Mouse (Mus musculus): Measurements from ENCODE around the gene Dolk.

Dolk gene

DNA sequence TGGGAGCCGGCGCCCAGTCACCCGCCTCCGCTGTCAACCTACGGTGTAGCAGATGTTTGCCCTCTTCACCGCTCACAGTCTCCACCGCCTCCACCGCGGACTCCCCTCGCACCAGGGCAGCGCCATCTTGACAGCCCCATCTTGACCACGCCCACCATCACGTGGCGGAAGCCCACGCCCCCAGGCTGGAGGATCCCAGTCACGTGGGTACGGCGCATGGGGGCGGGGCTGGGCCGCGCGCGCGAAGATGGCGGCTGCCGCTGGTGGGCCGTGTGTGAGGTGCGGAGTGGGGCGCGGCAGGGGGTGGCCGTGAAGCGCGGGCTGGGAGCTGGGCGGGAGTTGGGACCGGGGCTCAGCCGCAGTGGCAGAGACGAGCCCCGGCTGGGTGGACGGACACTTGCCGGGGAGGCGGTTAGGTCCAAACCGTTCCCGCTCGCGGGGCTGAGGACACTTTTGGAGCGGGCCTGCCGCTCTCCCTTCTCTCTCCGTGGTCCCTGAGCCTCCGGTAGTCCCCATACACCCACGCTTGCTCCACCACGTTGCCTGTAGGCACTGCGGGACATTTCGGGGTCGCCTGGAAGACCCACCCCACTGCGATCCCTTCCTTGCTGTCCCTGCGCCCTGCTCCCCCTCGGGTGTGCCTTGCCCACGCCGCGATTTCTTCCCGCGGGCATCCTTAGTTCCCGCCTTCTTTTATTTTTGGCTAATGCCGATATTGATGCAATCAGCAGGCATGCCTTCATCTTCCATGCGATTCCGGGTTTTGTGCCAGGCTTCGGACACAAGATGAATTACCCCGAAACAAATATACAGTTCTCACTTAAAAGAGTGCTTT, at the start of gene Dolk, which contains the start of gene Nup188:
Dolk (minus strand) TSS at position 143 of the 835 bp plus-strand sequence.
Nup188 (plus strand) TSS at position 206 of the 835 bp plus-strand sequence.
- peak; percentile 99 for DNase-seq

DNA sequence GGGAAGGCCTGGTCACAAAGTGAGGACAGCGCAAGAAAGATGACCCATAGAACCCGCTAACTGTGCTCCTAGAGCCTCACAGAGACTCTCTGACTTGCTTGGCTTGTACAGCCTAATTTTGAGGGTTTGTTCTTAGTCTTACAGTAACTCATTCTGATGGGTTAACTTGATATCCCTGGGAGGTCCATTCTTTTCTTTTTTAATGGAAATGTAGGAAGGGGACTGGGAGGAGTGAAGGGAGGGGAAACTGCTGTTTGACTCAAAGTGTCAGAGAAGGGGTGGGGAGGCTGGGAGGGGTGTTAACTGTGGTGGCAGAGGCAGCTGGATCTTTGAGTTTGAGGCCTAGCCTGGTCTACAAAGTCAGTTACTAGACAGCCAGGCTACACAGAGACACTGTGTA, 49.2 kb upstream of the Dolk start:
- no peak for DNase-seq

DNA sequence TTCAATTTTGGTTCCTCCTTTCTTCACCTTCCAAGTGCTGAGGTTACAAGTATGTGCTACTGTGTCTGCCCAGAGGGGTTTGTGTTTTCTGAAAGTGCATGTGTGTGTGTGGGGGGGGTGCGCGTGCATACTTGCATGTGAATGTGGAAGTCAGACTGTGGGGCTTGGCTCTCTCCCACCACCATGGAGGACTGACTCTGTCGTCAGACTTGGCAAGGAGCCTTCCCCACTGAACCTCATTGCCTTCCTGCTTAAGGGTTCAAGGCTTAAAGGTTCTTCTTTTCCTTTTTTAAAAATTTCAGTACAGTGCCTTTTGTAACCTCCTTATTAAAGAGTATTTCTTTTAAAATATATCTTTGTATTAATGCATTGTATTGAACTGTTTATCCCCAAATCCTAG, 42.7 kb upstream of the Dolk start:
- no peak for DNase-seq

DNA sequence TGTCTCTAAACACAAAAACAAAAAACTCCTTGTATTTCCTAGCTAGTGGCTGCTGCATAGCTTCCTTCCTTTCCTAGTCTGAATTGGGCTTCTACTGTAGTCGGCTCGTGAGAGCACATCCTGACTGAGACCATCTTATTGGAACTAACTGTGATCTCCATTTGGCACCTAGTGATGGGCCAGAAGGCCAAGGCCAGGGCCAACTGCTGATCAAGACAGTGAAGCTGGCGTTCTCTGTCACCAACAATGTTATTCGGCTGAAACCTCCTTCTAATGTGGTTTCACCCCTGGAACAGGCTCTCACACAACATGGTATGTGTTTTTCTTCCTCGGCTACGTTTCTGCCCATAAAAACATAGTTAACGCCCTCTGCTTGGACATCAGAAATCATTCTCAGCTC, 41.1 kb upstream of the Dolk start:
- no peak for DNase-seq

DNA sequence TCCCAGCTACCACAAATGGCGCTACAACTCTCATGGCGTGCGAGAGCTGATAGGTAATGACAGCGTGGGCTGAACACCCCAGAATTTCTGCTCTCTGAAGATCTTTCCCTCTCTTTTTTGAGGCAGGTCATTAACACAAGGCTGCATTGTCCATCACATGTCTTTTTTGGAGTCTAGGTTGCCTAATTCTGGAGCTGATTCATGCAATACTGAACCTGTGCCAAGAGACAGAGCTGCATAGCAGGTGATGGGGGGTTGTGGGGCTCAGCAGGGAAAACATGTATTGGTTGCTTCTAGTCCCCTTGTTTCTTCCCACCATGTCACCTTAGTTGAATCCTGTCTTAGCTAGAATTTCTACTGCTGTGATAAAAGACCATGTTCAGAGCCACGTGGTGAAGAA, 39.2 kb upstream of the Dolk start:
- no peak for DNase-seq

DNA sequence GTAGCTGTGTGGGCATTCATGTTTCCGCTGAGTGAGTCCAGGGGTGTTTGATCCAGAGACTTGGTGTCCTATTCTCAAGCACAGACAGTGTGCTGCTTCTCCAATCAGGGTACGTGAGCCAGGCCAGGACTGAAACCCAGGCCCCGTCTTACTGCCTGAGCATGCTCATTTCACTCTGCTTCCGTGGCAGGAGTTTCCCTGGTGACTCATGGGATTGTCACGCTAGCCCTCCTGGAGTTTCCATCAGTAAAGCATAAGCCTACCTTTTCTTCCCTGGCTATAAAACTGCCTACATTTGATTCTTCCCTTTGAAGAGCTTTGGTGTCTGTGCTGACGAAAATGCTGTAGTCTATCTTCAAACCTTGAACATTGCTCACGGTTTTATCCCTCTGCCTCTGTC, 37.0 kb upstream of the Dolk start:
- DNase-seq, result no peak

DNA sequence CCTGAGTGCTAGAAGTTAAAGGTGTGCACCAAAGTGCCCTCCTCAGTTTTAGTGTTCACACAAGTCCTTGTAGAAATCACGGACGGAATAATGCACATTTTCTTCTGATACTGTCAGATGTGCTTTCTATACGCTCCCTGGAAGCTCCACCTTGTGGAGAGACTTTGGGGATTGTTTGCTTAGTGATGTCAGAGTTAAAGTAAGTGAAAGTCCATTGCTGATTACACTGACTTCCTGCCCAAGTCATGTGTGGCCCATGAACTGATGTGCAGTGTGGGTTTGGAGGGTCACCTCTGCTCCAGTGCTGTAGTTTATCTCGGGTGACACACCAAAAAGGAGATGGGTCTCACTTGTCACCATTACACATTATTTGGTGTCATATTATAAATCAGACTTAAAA, 33.1 kb upstream of the Dolk start:
- no peak for DNase-seq

DNA sequence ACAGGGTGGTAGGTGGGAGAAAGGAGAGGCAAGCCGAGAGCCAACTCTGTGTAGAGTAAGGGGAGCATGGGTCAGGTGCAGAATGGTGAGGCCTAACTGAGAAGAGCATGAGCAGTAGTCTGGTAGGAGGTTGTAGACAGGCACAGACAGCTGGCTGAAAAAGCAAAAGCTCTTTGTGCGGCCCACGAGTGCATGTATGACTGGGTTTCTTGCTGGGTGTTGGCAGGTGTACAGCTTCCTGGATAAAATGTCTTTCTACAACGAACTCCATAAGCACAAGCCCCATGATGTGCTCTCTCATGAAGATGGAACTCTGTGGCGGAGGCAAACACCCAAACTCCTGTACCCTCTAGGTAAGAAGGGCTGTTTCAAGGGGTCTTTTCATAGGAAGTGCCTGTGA, 30.8 kb upstream of the Dolk start:
- no peak for DNase-seq

DNA sequence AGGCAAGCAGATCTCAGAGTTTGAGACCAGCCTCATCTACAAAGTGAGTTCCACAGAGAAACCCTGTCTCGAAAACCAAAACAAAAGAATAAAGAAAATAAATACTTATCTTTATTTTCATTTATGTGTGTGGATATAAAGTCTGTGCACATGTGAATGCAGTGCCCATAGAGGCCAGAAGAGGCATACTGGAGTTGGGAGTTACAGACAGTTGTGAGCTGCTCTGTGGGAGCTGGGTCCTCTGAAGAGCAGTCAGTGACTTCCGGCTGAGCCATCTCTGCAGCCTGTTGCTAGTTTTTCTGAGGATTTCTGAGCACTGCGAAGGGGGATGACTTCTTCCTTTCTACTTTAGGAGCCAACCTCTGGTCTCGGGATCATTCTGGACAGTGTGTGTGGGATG, 30.0 kb upstream of the Dolk start:
- no peak for DNase-seq

DNA sequence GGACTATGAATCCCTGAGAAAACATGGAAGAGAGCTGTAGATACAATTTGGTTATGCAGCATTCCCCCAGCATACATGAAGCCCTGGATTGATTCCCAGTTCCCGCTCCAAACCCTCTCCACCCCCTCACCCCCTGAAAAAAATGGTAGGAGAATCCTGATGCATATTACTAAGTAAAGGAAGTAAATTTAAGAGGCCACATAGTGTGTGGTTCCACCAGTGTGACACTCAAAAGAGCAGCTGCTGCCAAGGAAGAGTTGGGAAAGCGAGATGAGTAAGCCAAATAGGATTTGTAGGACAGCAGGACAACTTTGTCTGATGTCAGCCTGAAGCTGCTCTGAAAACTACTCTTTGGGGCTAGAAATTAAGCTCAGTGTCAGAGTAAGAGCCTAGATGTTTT, 25.3 kb upstream of the Dolk start:
- no peak for DNase-seq

DNA sequence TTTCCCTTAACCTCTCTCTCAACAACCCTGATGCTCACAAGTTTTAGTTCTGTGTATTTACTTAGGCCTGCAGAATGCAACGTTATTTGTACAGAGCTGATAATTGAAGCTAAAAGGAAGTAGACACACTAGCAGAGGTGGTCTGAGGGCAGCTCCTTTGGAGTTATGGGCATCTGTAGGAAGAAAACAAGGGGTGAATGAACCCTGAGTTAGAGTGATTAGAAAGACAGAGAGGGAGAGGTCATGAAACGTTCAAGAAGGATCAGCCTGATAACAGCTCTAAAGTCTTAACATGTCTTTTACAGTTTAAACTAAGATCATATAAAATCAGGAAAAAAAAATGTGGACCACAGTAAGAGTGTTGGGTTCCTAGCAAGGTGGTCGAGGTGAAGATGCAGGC, 23.2 kb upstream of the Dolk start:
- no peak for DNase-seq

DNA sequence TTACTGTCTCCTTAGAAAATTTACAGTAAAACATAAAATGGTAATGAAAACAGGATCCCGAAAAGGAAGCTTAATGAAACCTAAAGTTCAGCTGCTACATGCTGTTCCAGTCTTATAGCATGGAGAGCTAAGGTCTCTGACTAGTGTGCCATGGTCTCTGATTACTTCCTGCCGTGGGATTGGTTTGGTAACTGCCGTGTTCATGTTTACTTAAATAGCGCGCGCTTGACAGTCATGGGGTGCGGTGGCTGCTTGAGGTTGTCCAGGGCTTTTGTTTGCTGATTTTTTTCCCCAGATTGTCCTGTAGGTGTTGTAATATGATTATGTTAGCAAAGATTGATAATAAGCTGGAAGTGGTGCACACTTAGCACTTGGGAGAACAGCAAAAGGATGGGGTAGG, 20.0 kb upstream of the Dolk start:
- DNase-seq, result no peak

DNA sequence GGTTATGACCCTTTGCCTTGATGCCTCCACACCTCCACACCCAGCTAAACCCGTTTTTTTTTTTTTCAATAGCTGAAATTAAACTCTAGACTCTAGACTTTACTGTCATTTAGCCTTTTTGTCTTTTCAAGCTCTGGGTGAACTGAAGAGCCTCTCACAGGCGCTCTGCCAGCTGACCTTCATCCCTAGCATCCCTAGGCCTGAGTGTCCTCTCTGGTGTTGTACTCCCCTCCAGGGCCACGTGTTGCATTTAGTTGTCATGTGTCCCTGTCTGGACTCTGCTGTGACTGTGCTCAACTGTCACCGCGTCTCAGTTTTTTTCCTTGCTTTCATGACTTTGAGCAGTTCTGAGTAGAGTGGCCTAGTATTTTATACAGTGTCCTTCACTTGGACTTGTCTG, 13.8 kb upstream of the Dolk start:
- DNase-seq, result no peak

DNA sequence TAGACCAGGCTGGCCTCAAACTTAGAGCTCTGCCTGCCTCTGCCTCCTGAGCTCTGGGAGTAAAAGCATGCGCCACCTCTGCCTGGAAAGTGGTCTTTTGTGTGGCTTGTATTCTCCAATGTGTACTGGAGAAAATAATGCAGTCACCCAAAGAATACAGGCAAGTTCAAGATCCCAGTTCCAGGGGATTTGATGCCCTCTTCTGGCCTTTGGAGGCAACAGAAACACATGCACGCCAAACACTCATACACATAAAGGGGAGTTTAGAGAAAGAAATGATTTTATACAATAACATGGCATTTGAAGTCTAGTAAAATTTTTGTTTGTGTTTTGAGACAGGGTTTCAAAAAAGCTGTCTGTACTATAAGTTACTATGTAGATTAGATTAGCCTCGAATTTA, 13.4 kb upstream of the Dolk start:
- DNase-seq, result peak; percentile 4

DNA sequence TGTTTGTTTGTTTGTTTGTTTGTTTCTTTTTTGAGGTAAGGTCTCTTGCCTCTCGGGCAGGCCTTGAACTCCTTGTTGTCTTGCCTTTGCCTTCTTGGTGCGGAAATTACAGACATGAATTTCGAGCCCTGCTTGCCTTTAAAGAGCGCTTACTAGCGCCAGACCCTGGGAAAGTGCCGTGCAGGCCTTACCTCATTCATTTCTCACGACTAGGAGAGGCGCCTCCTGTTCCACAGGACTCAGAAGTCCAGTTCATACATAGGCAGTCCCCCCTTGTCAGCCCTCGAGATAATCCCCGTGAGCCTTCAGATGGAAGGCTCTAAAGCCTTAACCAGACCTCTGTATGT, 866 bp upstream of the Dolk start:
- no peak for DNase-seq

DNA sequence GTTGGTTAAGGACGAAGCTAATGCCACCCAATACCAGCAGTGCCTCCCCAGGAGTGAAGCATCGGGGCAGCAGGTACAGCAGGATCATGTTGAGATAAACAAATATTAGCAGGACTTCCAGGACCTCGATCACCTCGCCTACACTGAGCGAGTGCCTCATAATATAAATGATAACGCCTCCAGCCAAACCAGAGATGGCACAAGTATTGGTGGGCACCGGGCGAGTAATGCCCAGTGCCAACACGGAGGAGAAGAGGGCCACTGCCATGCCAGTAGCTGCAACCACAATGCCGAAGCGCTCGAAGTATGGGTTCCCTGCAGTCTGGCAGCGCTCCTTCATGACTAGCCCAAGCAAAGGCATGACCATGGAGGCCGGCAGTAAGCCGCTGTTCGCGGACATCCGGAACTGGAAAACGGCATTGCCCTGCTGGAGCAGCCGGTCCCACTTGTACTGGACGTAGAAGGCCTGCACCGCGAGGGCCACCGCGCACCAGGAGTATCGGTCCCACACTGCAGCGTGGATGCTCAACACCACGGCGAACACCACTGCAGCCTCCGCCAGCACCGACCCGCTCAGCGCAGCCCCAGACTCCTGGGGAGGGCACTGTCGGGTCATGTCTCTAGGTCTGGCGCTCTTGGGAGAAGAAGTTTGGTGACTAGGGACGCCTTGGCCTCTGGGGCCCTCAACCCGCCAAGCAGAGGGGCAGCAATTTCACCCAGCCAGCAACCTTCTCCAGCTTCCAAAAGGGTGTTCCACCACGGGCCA, 535 bp downstream of the Dolk start:
- no peak for DNase-seq

DNA sequence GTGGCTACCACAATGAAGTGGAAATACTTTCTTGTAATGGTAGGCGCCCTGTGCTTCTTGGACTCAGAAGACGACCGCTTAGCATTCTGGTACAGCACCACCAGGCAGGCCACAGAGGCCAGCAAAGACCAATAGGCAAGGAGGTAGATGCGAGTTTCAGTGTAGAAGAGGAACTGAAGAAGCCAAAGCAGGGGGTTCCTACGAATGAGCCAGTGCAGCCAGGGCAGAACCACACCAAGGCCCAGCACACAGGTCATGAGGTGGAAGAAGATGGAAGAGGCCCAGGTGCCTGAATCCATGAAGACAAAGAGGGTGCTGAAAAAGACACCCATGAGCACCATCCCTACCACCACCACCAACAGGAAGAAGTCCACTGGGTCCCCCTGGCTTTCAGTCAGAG, 1.1 kb downstream of the Dolk start:
- DNase-seq, result no peak

DNA sequence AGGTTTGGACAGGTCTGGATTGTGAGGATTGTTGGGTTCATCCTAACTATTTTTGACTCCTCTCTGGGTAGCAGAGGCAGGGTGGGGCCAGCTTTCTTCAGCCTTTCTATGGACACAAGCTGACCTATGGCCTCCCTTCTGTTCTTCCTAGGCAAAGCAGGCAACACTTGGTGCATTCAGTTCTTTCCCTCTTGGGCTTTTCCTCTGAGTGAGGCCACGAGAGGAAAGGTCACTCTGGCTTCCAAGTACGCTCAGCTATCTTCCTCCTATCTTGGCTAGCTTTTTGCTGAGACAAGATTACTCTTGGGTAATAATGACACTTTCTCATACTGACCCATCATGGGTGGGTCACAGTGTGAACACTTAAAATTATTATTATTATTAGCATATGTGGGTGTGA, 2.9 kb downstream of the Dolk start:
- DNase-seq, result no peak

DNA sequence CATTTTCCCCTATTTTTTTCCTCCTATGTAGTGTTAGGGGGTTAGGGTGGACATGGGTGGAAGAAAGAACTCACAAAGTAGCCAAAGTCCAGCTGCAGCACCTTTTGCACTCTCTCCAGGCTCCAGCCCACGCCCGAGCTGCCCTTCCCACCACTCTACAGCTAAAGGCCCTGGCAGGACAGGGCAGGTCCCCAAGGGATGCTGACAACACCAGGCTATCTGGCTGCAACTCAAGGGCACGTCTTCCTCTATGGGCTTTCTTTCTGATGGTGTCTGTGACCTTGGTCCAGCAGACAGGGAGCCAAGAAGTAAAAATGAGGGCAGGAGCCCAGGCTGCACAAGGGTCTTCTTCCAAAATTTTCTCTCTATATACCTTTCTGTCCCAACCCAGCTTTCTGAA, 4.5 kb downstream of the Dolk start:
- DNase-seq, result no peak

DNA sequence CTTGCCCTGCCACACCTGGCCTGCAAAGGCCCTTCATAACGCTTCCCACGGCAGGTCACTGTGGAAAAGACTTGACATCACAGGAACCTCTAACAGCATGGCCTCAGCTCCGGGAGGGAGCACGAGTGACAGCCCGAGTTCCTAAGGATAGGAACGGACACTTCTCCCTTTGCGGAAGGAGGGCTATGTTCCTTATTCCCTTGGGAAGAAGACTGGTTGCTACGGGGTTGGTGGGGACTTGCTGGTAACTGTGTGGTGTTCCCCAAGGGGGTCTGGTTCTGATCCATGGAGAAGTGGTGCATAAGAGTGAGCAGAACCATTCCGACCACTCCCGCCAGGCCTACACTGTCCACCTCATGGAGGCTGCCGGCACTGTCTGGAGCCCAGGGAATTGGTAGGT, 5.4 kb downstream of the Dolk start, which contains the start of gene Gm28038:
Gm28038 (plus strand) TSS at position 301 of the 400 bp plus-strand sequence.
- no peak for DNase-seq

DNA sequence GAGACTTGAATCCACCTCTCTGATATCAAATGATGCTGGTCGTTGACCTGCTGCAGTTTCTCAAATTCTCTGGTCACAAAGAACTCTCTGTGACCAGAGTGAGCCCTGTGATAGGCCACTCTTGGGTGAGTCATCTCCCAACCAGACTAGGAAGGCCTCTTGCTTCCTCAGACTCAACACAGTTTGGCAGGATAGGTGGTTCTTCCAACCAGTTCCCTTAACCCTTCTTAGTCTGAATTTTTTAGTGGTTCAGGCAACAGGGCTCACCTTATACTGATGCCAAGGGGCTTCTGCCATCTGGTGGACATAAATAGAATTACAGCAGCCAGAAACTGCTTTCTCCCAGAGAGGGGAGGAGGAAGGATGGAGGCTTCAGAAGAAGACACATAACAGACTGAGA, 16.0 kb downstream of the Dolk start:
- peak; percentile 68 for DNase-seq

DNA sequence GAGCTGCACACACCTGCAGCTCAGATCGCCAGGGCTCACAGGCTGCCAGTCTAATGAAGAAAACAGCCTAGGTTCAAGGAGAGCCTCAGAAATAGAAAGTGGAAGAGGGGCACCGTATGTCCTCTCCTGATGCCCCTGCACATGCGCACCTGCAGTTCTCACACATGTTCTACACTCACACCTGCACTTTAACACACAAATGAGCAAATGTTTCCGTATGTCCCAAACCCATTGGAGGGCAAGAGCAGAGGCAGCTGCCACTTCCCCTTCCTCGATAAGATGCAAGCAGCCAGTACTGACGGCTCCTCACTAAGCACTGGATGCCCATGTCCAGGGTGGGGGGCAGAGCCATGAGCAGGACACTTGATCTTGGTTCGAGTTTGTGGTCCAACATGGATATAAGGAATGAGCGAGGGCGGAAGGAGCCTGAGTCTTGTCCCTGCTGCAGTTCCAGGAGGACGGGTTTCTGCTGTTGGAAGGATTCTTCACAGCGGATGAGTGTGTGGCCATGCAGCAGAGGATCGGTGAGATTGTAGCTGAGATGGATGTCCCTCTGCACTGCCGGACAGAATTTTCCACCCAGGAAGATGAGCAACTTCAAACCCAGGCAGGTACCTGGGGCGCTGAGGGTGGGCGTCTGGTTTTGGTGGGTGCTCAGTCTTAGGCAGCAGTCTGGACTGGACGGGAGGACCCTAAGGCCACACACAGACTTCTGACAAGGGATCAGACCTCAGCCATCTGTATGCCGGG, 16.7 kb downstream of the Dolk start:
- DNase-seq, result no peak

DNA sequence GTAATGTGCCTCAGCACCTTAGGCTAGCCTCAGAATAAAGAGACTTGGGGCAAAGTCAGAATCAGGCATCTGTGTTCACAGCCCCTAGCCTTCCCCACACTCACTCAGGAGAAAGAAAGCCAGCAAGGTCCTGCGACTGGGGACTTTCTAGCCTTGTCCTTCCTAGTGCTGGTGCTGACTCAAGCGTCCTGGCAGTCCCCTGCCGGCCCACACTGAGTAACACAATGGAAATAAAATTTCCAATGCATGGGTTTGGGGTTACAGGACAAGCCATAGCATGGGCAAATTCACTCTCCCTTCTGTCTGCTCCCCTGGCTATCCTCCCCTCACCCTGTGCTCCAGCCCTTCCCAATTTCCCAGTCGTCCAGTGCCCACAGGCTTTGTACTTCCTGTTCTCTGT, 17.8 kb downstream of the Dolk start:
- DNase-seq, result no peak

DNA sequence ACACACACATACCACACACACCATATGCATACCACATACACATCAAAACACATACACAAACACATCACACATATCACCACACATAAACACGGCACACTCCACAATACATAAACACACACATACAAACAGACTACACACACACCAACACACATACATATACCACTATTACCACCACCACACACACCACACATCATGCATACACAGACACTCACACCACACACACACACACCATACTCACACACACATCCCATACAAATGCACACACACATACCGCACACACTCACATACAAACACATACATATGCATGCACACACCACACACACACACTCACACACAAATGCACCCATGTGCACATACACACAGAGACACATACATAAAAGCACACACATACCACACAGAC, 18.7 kb downstream of the Dolk start:
- DNase-seq, result no peak

All from lung, postnatal 14 days (tissue).